Mouse (Mus musculus) megakaryocyte progenitor cell, adult 5-6 weeks (primary cell): ENCODE measurements at regions not wholly inside any gene's neighbourhood (a gene's known extent, or its start where the extent isn't known, plus 50 kb on each side); places are given as distances from the start of the nearest gene placed in this dataset.

Experiments used
- ATAC-seq: replicated peaks from 2 replicates; pipeline ENCODE4 v1.8.0; 2016; ENCODE audit warnings: mild to moderate bottlenecking, moderate TSS enrichment, inconsistent platforms; ENCODE audit not compliant: poor library complexity

GRCm38 (mm10) chr1:169602122-169602521 is 53.2 kb upstream of the Rgs5 start:
- peak; percentile 95 for ATAC-seq

GRCm38 (mm10) chr1:169594470-169594869 is 60.8 kb upstream of the Rgs5 start:
- no peak for ATAC-seq

GRCm38 (mm10) chr1:169586361-169586760 is 55.1 kb upstream of the Nuf2 start:
- no peak for ATAC-seq

- ATAC-seq = peak; percentile 84
Observed at GRCm38 (mm10) chr1:169582405-169582804, 51.1 kb upstream of the Nuf2 start.
